Mouse (Mus musculus) midbrain, embryonic 16.5 days (tissue): ENCODE results near the gene Olfr328. TPM values are rescaled to one million over a fixed set of nuclear protein-coding genes. Genes with fewer than 3 reads are reported as not detected.

Experiments used
- polyA plus RNA-seq: library from polyadenylated mRNA; unstranded; fragments of >200 nt; fragmentation: Nextera tagmentation; extraction: Ambion mirVana; gene quantifications from 2 replicates; pipeline ENCODE4 v1.2.1, GENCODE M21; 2015

Olfr328 gene
- polyA plus RNA-seq, 1 experiment from 2014 or later: not detected

Other genes starting within 250 kb of the Olfr328 start
- 32.2 and 32.4 TPM in 2 replicates for gene Zfp692, start 248.6 kb downstream of the Olfr328 start, polyA plus RNA-seq
- 37.1 and 40.2 TPM in 2 replicates for gene Zfp672, start 225.3 kb downstream of the Olfr328 start, polyA plus RNA-seq
- gene Sh3bp5l, start 224.9 kb downstream of the Olfr328 start, polyA plus RNA-seq: 52.4 and 53.2 TPM in 2 replicates
- not detected in 2 replicates for gene Lypd8, start 176.6 kb downstream of the Olfr328 start, polyA plus RNA-seq
- gene 1810065E05Rik, start 134.5 kb downstream of the Olfr328 start, polyA plus RNA-seq: not detected in 2 replicates
- gene Gm12253, start 123.1 kb downstream of the Olfr328 start, polyA plus RNA-seq: not detected in 2 replicates
- not detected in 2 replicates for gene Lypd9, start 102.7 kb downstream of the Olfr328 start, polyA plus RNA-seq
- gene Olfr30, start 93.4 kb downstream of the Olfr328 start, polyA plus RNA-seq: not detected in 2 replicates
- not detected in 2 replicates for gene Olfr332, start 63.1 kb downstream of the Olfr328 start, polyA plus RNA-seq
- not detected in 2 replicates for gene Olfr331, start 53.1 kb downstream of the Olfr328 start, polyA plus RNA-seq
- not detected in 2 replicates for gene Olfr330, start 20.8 kb downstream of the Olfr328 start, polyA plus RNA-seq
- gene Olfr329-ps, start 9.2 kb downstream of the Olfr328 start, polyA plus RNA-seq: not detected in 2 replicates
- gene Olfr224, start 14.9 kb upstream of the Olfr328 start, polyA plus RNA-seq: not detected in 2 replicates
- not detected in 2 replicates for gene Olfr325, start 22.1 kb upstream of the Olfr328 start, polyA plus RNA-seq
- gene Olfr324, start 39.5 kb upstream of the Olfr328 start, polyA plus RNA-seq: 0.05 and 0.10 TPM in 2 replicates
- not detected in 2 replicates for gene 2210407C18Rik, start 60.4 kb upstream of the Olfr328 start, polyA plus RNA-seq
- not detected in 2 replicates for gene Olfr323, start 74.9 kb upstream of the Olfr328 start, polyA plus RNA-seq
- gene Trim58, start 84.8 kb upstream of the Olfr328 start, polyA plus RNA-seq: 0.15 and 0.19 TPM in 2 replicates
- gene Olfr322, start 103.1 kb upstream of the Olfr328 start, polyA plus RNA-seq: not detected in 2 replicates
- not detected in 2 replicates for gene Olfr320, start 125.5 kb upstream of the Olfr328 start, polyA plus RNA-seq
- gene Olfr319, start 143.5 kb upstream of the Olfr328 start, polyA plus RNA-seq: not detected in 2 replicates
- gene Olfr318, start 168.4 kb upstream of the Olfr328 start, polyA plus RNA-seq: not detected in 2 replicates
- 0.10 and 0.13 TPM in 2 replicates for gene Olfr317, start 183.6 kb upstream of the Olfr328 start, polyA plus RNA-seq
- not detected in 2 replicates for gene Olfr316, start 197.1 kb upstream of the Olfr328 start, polyA plus RNA-seq
- not detected in 2 replicates for gene Olfr315, start 217.6 kb upstream of the Olfr328 start, polyA plus RNA-seq
- not detected in 2 replicates for gene Olfr314, start 227.3 kb upstream of the Olfr328 start, polyA plus RNA-seq
- gene Fam183b, start 246.3 kb upstream of the Olfr328 start, polyA plus RNA-seq: 13.6 and 15.3 TPM in 2 replicates